Mouse (Mus musculus) kidney, embryonic 15.5 days (tissue): ENCODE measurements around the gene Axl. TPM values are rescaled to one million over a fixed set of nuclear protein-coding genes. Genes with fewer than 3 reads are reported as not detected.

ENCODE experiments used
- ATAC-seq: fragments of 200-750 bp; cut with Nextera tagmentation; replicated peaks from 2 replicates; pipeline ENCODE4 v1.8.0; 2017; ENCODE audit warnings: moderate TSS enrichment; ENCODE audit not compliant: low FRiP score
- H3K27ac ChIP-seq: fragments of 300-500 bp; sonication (generic); 2 replicates; pipeline ENCODE4 v1.5.1; 2015; ENCODE audit warnings: mild to moderate bottlenecking, inconsistent platforms
- H3K27me3 ChIP-seq: fragments of 300-500 bp; sonication (generic); 2 replicates; pipeline ENCODE4 v1.6.1; 2015; ENCODE audit warnings: inconsistent platforms
- H3K36me3 ChIP-seq: fragments of 300-500 bp; sonication (generic); 2 replicates; pipeline ENCODE4 v1.6.1; 2015; ENCODE audit warnings: inconsistent platforms
- H3K4me1 ChIP-seq: fragments of 300-500 bp; sonication (generic); 2 replicates; pipeline ENCODE4 v1.6.1; 2015; ENCODE audit warnings: inconsistent platforms
- H3K4me2 ChIP-seq: fragments of 300-500 bp; sonication (generic); 2 replicates; pipeline ENCODE4 v1.6.1; 2015; ENCODE audit warnings: moderate library complexity, mild to moderate bottlenecking, inconsistent platforms
- H3K4me3 ChIP-seq: fragments of 300-500 bp; sonication (generic); replicated peaks from 2 replicates; pipeline ENCODE4 v1.5.1; 2015; ENCODE audit warnings: mild to moderate bottlenecking, inconsistent platforms
- H3K9ac ChIP-seq: fragments of 300-500 bp; sonication (generic); 2 replicates; pipeline ENCODE4 v1.6.1; 2015; ENCODE audit warnings: mild to moderate bottlenecking, inconsistent platforms
- H3K9me3 ChIP-seq: fragments of 300-500 bp; sonication (generic); replicated peaks from 2 replicates; pipeline ENCODE4 v1.6.1; 2016; ENCODE audit warnings: inconsistent platforms
- WGBS: fragments of 180-500 bp; shearing (Covaris S2); methylation state at CpG from one replicate; pipeline ENCODE4 v1.1.7; 2015; ENCODE audit warnings: mixed read lengths; 5-methylcytosine and 5-hydroxymethylcytosine counted together
- polyA plus RNA-seq: library from polyadenylated mRNA; unstranded; fragments of >200 nt; fragmentation: Nextera tagmentation; extraction: Ambion mirVana; gene quantifications from 2 replicates; pipeline ENCODE4 v1.2.1, GENCODE M21; 2015

Axl gene
- polyA plus RNA-seq, 1 experiment from 2014 or later = 91.5 TPM

- ATAC-seq = no peak
- Histone ChIP-seq H3K9me3 (no peaks in the 10 kb centered on the region), H3K9ac (no peak overlapping the region), H3K4me3 (no peak overlapping the region), H3K4me2 (no peak overlapping the region), H3K36me3 (peaks cover 74% of the 10 kb centered on the region), H3K27me3 (no peaks in the 10 kb centered on the region), H3K27ac (no peak overlapping the region), H3K4me1 (0 out of 2 replicates have a peak, but pooled peaks cover 19% of the 10 kb centered on the region)
- WGBS = 87% methylated on average over 5 of the region's 5 CpGs
Measured at GRCm38 (mm10) chr7:25768229-25768628, 20.3 kb downstream of the Axl start.

DNA sequence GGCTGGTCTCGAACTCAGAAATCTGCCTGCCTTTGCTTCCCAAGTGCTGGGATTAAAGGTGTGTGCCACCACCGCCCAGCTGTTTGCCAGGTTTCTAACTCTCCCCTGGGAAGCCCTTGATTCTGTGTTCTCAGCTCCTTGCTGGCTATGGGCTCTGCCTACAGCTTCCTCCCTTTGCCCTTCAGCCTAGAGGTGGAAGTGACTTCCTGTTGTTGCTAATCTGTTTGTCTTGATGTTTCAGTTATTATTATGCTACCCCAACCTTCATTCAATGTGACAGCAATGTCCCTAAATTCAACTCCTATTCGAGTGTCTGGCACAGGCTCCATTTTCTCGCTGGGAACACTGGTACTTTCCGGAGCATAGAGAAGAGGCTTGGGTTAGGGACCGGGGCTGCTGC, 22.4 kb downstream of the Axl start:
- H3K9ac ChIP-seq = no peak overlapping the region
- WGBS = 85% methylated on average over 6 of the region's 6 CpGs
- no peak overlapping the region for H3K4me3 ChIP-seq
- H3K4me2 ChIP-seq = no peak overlapping the region
- peaks cover 74% of the 10 kb centered on the region for H3K36me3 ChIP-seq
- no peak for ATAC-seq
- no peak overlapping the region for H3K27ac ChIP-seq
- H3K4me1 ChIP-seq = peaks cover 27% of the 10 kb centered on the region; the same call in 1 of the 2 replicates
- no peaks in the 10 kb centered on the region for H3K9me3 ChIP-seq
- H3K27me3 ChIP-seq = no peaks in the 10 kb centered on the region

DNA sequence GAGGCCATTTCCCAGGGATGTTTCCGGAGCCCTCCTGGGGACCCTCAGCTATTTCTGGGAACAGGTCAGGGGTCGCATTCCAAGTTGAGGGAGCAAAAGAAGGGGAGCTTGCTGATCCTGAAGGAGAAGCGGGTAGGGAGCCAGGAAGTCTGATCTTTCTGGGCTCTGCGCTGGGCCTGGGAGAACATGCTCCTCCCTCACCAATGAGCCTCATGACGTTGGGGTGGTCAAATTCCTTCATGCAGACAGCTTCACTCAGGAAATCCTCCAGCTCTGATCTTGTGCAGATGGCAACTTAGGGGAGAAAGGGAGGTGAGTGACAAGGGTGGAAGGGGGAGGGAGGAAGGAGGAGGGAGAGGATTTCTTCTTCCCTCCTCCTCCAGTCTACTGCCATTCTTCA, 24.3 kb downstream of the Axl start:
- Histone ChIP-seq H3K9me3 (no peaks in the 10 kb centered on the region), H3K27me3 (no peaks in the 10 kb centered on the region), H3K27ac (peak overlapping the region; percentile 88), H3K4me2 (no peak overlapping the region), H3K4me1 (peaks cover 27% of the 10 kb centered on the region; the same call in 1 of the 2 replicates), H3K4me3 (no peak overlapping the region), H3K9ac (no peak overlapping the region), H3K36me3 (peaks cover 73% of the 10 kb centered on the region)
- 52% methylated on average over 5 of the region's 5 CpGs for WGBS
- peak; percentile 63 for ATAC-seq

DNA sequence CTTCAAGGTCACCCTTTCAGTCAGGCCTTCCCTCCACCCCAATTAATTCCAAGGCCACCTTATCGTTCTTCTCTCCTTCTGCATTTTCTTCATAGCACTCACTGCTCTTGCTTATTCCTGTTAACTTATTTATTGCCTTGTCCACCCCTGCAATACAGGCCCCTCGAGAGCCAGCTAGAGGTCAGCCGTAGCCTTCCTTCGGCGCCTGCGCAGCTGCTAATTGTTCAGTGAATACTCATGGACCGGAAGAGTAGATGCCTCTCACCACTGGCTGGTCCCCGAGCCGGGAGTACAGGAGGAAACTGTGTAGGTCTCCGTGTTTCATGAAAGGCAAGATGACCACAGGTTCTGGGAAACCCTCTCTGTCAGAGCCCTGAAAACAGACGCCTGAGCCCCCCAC, 24.8 kb downstream of the Axl start:
- H3K9me3 ChIP-seq = no peaks in the 10 kb centered on the region
- H3K27me3 ChIP-seq = no peaks in the 10 kb centered on the region
- peaks cover 27% of the 10 kb centered on the region; the same call in 1 of the 2 replicates for H3K4me1 ChIP-seq
- peak; percentile 80 for ATAC-seq
- H3K4me3 ChIP-seq = no peak overlapping the region
- H3K4me2 ChIP-seq = no peak overlapping the region
- no peak overlapping the region for H3K9ac ChIP-seq
- H3K36me3 ChIP-seq = peaks cover 73% of the 10 kb centered on the region
- whole genome bisulfite sequencing = 45% methylated on average over 11 of the region's 11 CpGs
- H3K27ac ChIP-seq = peak overlapping the region; percentile 88

GRCm38 (mm10) chr7:25761354-25761753, 27.2 kb downstream of the Axl start:
- Histone ChIP-seq H3K36me3 (peaks cover 57% of the 10 kb centered on the region), H3K4me1 (peaks cover 30% of the 10 kb centered on the region), H3K4me2 (no peak overlapping the region), H3K4me3 (no peak overlapping the region), H3K27me3 (no peaks in the 10 kb centered on the region), H3K27ac (no peak overlapping the region), H3K9me3 (no peaks in the 10 kb centered on the region), H3K9ac (no peak overlapping the region)
- 76% methylated on average over 10 of the region's 10 CpGs for WGBS
- ATAC-seq = no peak

- Histone ChIP-seq H3K9me3 (no peaks in the 10 kb centered on the region), H3K4me3 (peak overlapping the region; percentile 72), H3K36me3 (peaks cover 39% of the 10 kb centered on the region), H3K4me2 (peak overlapping the region; percentile 81), H3K4me1 (peaks cover 22% of the 10 kb centered on the region), H3K27me3 (no peaks in the 10 kb centered on the region), H3K27ac (peak overlapping the region; percentile 99), H3K9ac (peak overlapping the region; percentile 53)
- ATAC-seq = peak; percentile 38
- under 1% methylated on average over 18 of the region's 18 CpGs for WGBS
Measured at GRCm38 (mm10) chr7:25756011-25756410, 32.5 kb downstream of the Axl start.

GRCm38 (mm10) chr7:25755468-25755833, 33.1 kb downstream of the Axl start:
- Histone ChIP-seq H3K4me1 (peaks cover 22% of the 10 kb centered on the region), H3K36me3 (peaks cover 39% of the 10 kb centered on the region), H3K4me3 (peak overlapping the region; percentile 72), H3K9ac (peak overlapping the region; percentile 53), H3K27me3 (no peaks in the 10 kb centered on the region), H3K27ac (peak overlapping the region; percentile 99), H3K9me3 (no peaks in the 10 kb centered on the region), H3K4me2 (peak overlapping the region; percentile 81)
- under 1% methylated on average over 15 of the region's 15 CpGs for WGBS
- peak; percentile 58 for ATAC-seq

DNA sequence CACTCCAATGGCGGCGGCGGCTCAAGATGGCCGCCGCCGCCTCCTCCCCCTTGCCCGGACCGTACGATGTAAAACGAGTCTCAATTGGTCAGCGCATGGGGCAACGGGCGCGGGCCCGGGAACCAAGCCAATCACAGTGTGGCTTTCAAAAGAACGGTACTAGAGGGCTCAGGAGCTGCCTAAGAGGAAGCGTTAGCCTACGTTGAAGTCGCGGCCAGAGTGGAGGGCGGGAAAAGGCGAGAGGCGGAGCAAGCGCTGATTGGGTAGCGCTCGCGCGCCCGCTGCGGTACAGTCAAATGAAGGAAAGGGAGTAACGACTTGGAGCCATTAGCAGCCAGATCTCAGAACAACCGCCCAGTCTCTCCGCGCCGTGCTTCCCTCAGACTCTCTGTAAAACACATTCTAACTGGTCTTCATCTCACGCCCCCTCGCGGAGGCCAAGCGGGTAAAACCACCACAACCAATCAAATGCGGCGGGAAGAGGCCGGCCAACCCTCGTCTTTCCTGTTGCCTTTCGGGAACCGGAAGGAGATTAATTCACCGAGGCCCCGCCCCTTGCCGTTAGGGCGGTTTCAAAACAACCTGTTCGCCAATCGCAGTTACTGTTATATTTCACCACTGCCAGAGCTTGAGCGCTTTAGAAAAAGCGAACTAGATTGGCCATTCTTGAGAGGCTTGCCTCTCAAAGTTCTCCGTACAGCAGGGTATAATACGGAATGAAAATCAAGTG, 33.6 kb downstream of the Axl start, which contains the start of gene Hnrnpul1:
Hnrnpul1 (minus strand) TSS at position 20 of the 730 bp plus-strand sequence.
- Histone ChIP-seq H3K4me2 (peak within 1 kb of the TSS; percentile 81), H3K27me3 (no peaks in the 10 kb centered on the region), H3K4me1 (peaks cover 22% of the 10 kb centered on the region), H3K4me3 (peak within 1 kb of the TSS; percentile 72), H3K36me3 (peaks cover 38% of the 10 kb centered on the region), H3K27ac (peak within 1 kb of the TSS; percentile 99), H3K9ac (peak within 1 kb of the TSS; percentile 96), H3K9me3 (no peaks in the 10 kb centered on the region)
- peak; percentile 95 for ATAC-seq
- WGBS = under 1% methylated on average over 55 of the region's 55 CpGs

DNA sequence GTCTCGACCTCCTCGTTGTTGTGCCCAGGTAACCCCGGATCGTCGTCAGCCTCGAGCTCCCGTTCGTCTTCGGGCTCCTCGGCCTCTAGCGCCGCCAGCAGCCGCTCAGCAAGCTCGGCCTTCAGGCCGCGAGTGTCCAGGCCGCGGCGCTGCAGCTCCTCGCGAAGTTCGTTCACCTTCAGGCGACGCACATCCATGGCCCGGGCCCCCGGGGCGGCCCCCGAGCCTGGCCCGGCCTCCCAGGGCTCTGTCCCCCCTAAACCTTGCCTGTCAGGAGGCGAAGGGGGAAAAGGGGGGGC, 34.1 kb downstream of the Axl start:
- no peak for ATAC-seq
- H3K4me2 ChIP-seq = peak overlapping the region; percentile 69
- peak overlapping the region; percentile 99 for H3K27ac ChIP-seq
- H3K9ac ChIP-seq = peak overlapping the region; percentile 96
- H3K27me3 ChIP-seq = no peaks in the 10 kb centered on the region
- H3K36me3 ChIP-seq = peaks cover 40% of the 10 kb centered on the region
- H3K9me3 ChIP-seq = no peaks in the 10 kb centered on the region
- 1% methylated on average over 30 of the region's 30 CpGs for WGBS
- peak overlapping the region; percentile 72 for H3K4me3 ChIP-seq
- peaks cover 22% of the 10 kb centered on the region for H3K4me1 ChIP-seq

- peak overlapping the region; percentile 72 for H3K4me3 ChIP-seq
- peak; percentile 14 for ATAC-seq
- H3K36me3 ChIP-seq = peaks cover 41% of the 10 kb centered on the region
- peak overlapping the region; percentile 96 for H3K9ac ChIP-seq
- WGBS = 1% methylated on average over 46 of the region's 46 CpGs
- H3K9me3 ChIP-seq = no peaks in the 10 kb centered on the region
- H3K4me1 ChIP-seq = peaks cover 22% of the 10 kb centered on the region
- peak overlapping the region; percentile 69 for H3K4me2 ChIP-seq
- peak overlapping the region; percentile 99 for H3K27ac ChIP-seq
- no peaks in the 10 kb centered on the region for H3K27me3 ChIP-seq
Measured at GRCm38 (mm10) chr7:25753643-25754438, 34.7 kb downstream of the Axl start.

GRCm38 (mm10) chr7:25753076-25753475, 35.4 kb downstream of the Axl start:
- no peaks in the 10 kb centered on the region for H3K27me3 ChIP-seq
- H3K4me1 ChIP-seq = peaks cover 22% of the 10 kb centered on the region
- H3K36me3 ChIP-seq = peaks cover 41% of the 10 kb centered on the region
- H3K4me2 ChIP-seq = peak overlapping the region; percentile 69
- no peak for ATAC-seq
- no peaks in the 10 kb centered on the region for H3K9me3 ChIP-seq
- H3K9ac ChIP-seq = peak overlapping the region; percentile 96
- 0 out of 2 replicates have a peak overlapping the region, but pooled peaks have one; percentile 99 for H3K27ac ChIP-seq
- H3K4me3 ChIP-seq = peak overlapping the region; percentile 72

GRCm38 (mm10) chr7:25746844-25747243, 41.7 kb downstream of the Axl start:
- Histone ChIP-seq H3K9me3 (no peaks in the 10 kb centered on the region), H3K4me1 (peaks cover 3% of the 10 kb centered on the region), H3K27ac (no peak overlapping the region), H3K9ac (no peak overlapping the region), H3K4me2 (no peak overlapping the region), H3K4me3 (no peak overlapping the region), H3K36me3 (peaks cover 99% of the 10 kb centered on the region), H3K27me3 (no peaks in the 10 kb centered on the region)
- 74% methylated on average over 3 of the region's 3 CpGs for WGBS
- ATAC-seq = no peak
